ENCODE assay signal across 8 mouse cellular contexts in genomic region chr3:32509496-32510374, GRCm38 (mm10). TPM values are rescaled to one million over a fixed set of nuclear protein-coding genes. Genes with fewer than 3 reads are reported as not detected.
A peak's percentile ranks its signal among the peaks of the same experiment; 100 is the strongest.
DNase-seq lines count a peak whose midpoint lies in the region; ATAC-seq and TF ChIP-seq lines count a peak whose summit lies in the region.

Zfp639 (plus strand) TSS chr3:32510259.

- TF ChIP-seq POLR2A in thymus, adult 2 months (IDR thresholded peaks at IDR 0.05; ENCODE audit: control insufficient read depth, extremely low read depth, insufficient read depth, low read length, poor library complexity), result no peak

- no peaks in the 10 kb centered on the region for H3K36me3 ChIP-seq in thymus, adult 2 months (ENCODE audit: control insufficient read depth, insufficient read depth, low read length)
- H3K36me3 ChIP-seq in intestine, embryonic 15.5 days, result no peaks in the 10 kb centered on the region

- H3K27me3 ChIP-seq in thymus, adult 2 months (ENCODE audit: control insufficient read depth, insufficient read depth, low read length), result no peaks in the 10 kb centered on the region
- no peaks in the 10 kb centered on the region for H3K27me3 ChIP-seq in intestine, embryonic 15.5 days (replicated peaks)

- H3K4me3 ChIP-seq in thymus, adult 2 months (ENCODE audit: control insufficient read depth, insufficient read depth, low read length), result peak within 1 kb of the TSS; percentile 73
- H3K4me3 ChIP-seq in intestine, embryonic 15.5 days (replicated peaks), result peak within 1 kb of the TSS; percentile 90

- H3K9ac ChIP-seq in intestine, embryonic 15.5 days, result peak within 1 kb of the TSS; percentile 96

- 21% methylated on average over 24 of the region's 24 CpGs for WGBS in thymus, adult 2 months
- WGBS in intestine, embryonic 15.5 days, result 8% methylated on average over 24 of the region's 24 CpGs

- H3K27ac ChIP-seq in thymus, adult 2 months (ENCODE audit: control insufficient read depth, insufficient read depth, low read length), result no peak within 1 kb of the TSS
- peak within 1 kb of the TSS; percentile 87 for H3K27ac ChIP-seq in intestine, embryonic 15.5 days

- no peak for DNase-seq in thymus, adult 2 months
- DNase-seq in thymus, adult 18-20 months, result no peak
- DNase-seq in brain, adult 2 months (ENCODE audit: low read depth, low spot score), result peak; percentile 48
- no peak for DNase-seq in gastrocnemius, postnatal 25 days
- no peak for DNase-seq in thymus, postnatal 10 days (ENCODE audit: low spot score in 2 of 2)
- no peak for DNase-seq in right cerebral cortex, postnatal 4 days

- peaks cover 14% of the 10 kb centered on the region for H3K4me1 ChIP-seq in thymus, adult 2 months (replicated peaks; ENCODE audit: control insufficient read depth, insufficient read depth, low read length)
- 0 out of 2 replicates have a peak, but pooled peaks cover 3% of the 10 kb centered on the region for H3K4me1 ChIP-seq in intestine, embryonic 15.5 days (replicated peaks)

- H3K4me2 ChIP-seq in intestine, embryonic 15.5 days (replicated peaks), result peak within 1 kb of the TSS; percentile 71

- no peak; the same call in 1 of the 2 replicates for ATAC-seq in intestine, embryonic 15.5 days
- peak; percentile 34 for ATAC-seq in megakaryocyte progenitor cell, adult 5-6 weeks (replicated peaks; ENCODE audit: poor library complexity)

- TF ChIP-seq CTCF in thymus, adult 2 months (IDR thresholded peaks at IDR 0.05; ENCODE audit: borderline replicate concordance, control insufficient read depth, extremely low read depth, insufficient read depth, low read length, poor library complexity), result no peak

- H3K9me3 ChIP-seq in intestine, embryonic 15.5 days, result no peaks in the 10 kb centered on the region

RNA-seq across cellular contexts. Expression of gene Zfp639, which starts in this region (rescaled TPM):
- polyA plus RNA-seq in thymus, adult 2 months (2012; rRNA removed), result 27.6 and 33.5 TPM in 2 replicates
- total RNA-seq in gastrocnemius, postnatal 25 days (2021), result 10 to 100 TPM; 20.6 to 26.3 TPM
- 28.2 and 32.9 TPM in 2 replicates for polyA plus RNA-seq in intestine, embryonic 15.5 days (2015; fragmentation: Nextera tagmentation; extraction: Ambion mirVana)
- total RNA-seq in megakaryocyte progenitor cell, adult 5-6 weeks (2015), result 55.2 and 56.9 TPM in 2 replicates
- total RNA-seq in megakaryocyte progenitor cell, adult 5-6 weeks (2017), result 43.1 and 49.9 TPM in 2 replicates
